Mouse (Mus musculus) retina, postnatal 1 day (tissue): Measurements from ENCODE around the gene Gm38100.

Experiments
- DNase-seq: peaks from one replicate; pipeline ENCODE4 v3.0.0-alpha.2; 2012

The Gm38100 gene

GRCm38 (mm10) chr1:175970710-175971109 lies 50.6 kb downstream of the Gm38100 start:
- no peak for DNase-seq
